Mouse (Mus musculus) right cerebral cortex, postnatal 10 days (tissue): Measurements from ENCODE around the gene Zfhx3.
"Not testable (repeated sequence)": the region's sequence is repeated elsewhere in the genome, so short reads cannot be mapped to it uniquely, and the experiment has no call there.

Source experiments
- DNase-seq, 2 experiments: peaks; one replicate each; pipeline ENCODE4 v3.0.0; 2021; ENCODE audit warnings: low spot score in 2 of 2

The Zfhx3 gene

DNA sequence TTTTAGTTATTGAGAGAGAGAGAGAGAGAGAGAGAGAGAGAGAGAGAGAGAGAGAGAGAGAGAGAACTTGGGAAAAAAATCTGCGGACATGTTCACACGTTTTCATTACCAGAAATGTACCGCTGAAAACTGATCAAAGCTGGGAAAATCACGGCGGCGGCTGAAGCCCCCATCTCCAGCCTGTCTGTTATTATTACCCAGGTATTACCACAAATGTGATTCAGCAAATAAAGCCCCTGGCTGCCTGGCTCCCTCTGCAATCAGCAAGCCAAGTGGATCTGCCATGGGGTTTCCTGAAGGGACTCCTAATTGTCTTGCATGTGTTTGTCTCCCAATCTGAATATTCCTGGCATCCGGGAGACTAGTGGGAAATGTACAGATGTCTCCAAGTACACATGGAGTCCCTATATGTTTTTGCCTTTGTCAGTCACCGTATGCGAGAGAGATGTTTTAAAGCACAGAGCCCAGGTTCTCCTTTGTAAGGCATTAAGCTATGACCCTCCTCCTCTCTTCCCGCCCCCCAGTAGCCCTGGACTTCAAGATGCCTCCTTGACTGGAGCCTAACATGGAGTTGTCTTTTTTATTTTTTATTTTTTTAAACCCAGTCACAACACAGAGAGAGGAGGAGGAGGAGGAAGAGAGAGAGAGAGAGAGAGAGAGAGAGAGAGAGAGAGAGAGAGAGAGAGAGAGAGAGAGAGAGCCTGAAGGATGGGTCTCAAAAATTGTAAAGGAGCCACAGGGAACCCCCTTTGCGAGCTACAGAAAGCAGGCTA is at the start of gene Zfhx3:
Gene Zfhx3 (plus strand): TSS at position 723 of the 773 bp plus-strand sequence.
- DNase-seq = no peak

DNA sequence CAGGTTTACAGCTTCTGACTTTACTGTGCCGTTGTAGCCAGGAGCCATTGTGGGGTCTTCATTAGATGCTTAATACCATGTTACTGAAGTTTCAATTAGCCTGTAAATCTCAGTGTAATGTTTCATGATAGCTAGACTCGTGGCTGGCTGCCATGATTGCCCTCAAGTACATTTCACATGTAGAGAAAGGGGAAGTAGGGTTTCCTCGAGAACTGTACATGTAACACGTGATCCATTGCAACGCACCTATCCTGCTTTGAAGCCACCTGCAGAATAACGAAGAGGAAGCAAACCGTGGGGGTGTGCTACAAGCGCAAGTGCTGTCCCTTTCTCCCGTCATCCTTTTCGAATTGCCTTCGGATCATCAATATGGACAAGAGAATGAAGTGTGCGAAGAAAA is 23.5 kb upstream of the Zfhx3 start:
- DNase-seq = no peak

DNA sequence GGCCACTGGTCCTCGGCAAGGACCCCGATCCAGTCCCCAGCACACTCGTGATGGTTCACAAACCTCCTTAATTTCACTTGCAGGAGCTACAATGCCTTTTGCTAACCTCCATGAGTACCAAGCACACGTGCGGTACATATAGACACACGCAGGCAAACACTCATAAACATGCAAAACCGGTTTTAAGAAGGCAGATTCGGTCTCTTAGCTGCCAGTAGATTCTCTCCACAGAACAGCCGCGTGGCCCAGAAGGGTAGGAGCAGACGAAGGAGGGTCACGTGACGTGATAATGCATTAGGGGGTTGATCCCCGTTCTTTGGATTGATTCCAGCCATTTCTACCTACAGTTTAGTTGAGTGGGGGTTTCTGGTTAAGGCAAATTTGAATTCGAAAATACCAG is 16.3 kb upstream of the Zfhx3 start:
- no peak for DNase-seq

DNA sequence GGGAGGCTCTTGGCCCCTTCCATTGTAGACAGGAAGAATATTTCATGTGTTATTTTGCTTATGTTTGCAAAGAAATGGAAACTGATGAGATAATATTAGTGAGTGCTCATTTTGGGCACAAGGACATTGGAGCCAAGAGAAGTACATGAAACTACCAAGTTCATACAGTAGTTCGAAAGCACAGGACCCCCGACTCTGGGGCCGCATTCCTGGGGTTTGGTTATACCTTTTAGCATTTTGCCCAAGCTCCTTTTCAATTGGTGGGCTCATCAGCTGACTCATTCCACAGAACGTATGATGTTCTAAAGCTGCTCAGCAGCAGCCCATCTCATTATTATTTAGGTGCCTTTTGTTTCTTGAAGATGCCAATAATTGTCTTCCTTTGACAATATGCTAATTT is 5.7 kb upstream of the Zfhx3 start:
- no peak for DNase-seq

DNA sequence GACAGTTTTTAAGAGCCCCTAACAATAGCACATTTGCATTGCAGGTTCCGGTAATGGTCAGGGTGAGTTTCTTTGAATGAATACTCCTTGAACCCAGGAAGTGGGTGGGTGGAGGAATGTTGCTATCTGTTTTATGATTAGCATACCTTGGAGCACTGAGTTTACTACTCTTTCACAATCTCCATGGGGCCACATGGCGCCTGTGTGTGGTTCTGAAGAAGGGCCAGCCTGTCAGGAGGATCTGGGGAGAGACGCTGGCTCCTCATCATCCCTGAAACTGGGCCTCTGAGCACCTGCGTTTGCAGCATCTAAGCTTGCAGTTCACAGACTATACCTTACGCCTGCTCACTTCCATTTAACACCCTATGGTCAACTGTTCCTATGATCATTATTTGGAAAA is 4.2 kb upstream of the Zfhx3 start:
- not testable (repeated sequence) for DNase-seq

DNA sequence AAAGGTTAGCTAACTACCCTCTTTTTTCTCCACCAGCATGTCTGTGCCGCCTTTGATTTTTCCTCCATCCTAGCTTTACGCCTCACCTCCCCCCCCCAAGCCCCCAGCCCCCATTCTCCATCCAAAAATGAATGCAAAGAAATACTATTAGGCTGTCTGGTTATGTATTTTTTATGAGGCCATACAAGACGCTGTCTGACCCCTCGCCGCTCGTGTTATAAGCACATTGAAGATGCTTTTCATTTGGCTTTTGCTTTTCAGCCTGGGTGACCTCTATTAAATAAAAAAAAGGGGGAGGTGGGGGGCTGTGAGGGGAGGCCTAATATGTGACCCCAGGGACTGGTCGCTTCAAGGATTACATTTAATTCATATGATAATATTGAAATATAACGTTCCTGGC is 2.3 kb upstream of the Zfhx3 start:
- no peak for DNase-seq

DNA sequence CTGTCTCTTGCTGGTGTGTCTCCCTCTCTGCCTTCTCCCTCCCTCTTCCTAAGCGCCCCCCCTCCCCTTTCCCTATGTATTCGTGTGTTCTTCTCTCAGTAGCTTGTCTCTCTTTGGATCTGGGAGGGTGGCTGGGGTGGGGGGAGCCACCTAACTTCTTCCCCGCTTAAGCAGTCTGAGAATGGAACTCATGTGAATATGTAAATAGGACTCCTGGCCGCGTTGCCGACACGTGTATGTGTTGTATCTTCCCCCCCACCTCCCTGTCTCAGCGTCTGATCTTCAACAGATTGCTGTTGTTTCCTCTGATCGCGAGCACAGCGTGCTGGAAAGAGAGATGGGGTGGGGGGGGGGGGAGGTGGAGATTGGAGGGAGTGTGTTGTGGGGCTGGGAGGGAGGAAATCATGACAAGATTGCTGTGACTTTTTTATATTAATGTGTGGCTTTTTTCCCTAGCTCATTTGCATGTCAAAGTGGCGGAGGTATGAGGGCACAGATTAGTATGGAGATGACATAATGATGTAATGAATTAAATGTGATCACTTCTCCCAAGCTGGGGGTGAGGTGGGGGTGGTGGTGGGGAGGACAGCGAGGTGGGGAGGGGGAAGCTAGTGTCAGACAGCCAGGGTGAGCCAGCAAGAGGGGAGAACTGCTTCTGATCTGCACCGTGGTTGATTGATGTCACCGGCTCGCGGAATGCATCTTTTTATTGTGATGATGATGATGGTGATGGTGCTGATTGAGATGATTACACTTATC is 487 bp downstream of the Zfhx3 start:
- no peak for DNase-seq

DNA sequence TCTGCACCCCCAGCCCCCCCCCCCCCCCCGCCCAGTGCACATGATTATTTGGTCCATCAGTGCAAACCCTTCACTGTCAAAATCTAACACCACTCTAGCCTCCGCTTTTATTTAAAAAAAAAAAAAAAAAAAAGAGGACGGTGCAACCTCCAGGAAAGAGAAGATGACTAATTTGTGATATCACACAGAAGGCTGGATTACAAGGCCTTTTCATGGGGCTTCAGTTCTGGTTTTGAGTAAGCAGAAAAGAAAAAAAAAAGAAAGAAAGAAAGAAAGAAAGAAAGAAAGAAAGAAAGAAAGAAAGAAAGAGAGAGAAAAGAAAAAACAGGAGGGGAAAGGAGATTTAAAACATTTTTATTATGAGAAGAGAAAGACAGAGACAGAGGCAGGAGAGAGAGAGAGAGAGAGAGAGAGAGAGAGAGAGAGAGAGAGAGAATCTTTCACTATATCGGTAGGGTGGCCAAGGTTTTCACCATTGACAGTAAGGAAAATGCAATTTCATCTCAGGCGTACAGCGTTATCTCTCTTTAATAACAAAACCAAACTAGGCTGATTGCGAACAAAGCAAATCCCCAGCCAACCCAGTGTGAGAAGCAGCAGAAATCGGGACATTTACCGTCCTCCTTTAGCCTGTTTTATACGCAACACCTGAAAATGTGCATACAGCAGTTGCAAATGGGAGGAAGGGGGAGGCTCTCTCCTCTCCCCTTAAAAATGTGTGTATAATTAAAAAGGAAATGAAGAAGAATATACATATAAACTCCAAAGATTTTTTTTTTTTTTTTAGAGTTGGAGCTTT is 1.3 kb downstream of the Zfhx3 start:
- DNase-seq = no peak

DNA sequence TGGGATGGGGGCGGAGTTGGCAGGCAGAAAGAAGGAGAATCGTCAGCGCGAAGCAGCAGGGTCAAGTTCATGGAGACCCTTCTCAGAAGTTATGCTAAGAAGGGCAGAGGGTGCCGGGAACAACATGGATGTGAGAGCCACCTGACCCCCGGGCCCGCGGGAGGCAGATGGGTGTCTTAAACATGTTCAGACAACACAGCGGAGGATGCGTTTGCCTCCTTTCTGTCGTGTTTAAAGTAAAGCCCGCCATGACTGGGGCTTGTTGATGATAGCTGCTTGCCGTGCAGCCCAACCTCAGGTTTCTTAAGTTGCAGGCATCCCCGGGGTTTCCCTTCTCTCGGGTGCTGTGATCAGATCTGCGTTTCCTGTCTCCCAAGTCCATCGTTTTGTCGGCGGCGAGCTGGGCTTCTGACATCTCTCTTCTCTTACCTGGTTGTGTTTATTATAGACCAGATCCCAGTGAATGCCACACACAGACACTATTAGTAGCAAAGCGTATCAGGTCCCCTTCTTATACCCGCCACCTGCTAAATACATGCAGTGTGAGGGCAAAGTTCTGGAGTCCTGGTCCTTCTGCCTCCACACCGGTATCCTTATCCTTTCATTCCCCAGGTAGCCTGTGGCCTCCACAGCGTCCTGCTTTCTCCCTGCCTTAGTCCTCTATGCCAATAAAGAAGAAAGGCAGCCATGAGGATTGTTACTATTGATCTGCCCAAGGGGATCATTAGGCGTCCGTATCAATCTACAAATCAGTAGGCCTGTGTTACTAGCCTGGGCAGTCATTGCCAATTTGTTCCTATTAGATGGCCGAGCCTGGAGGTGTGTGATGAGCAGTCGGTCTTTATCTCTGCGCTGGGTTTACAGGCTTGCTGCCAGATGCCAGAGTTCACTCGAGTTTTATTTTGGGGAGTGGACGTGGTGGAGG is 2.5 kb downstream of the Zfhx3 start:
- peak in 1 of 2 experiments; percentile 21 for DNase-seq

DNA sequence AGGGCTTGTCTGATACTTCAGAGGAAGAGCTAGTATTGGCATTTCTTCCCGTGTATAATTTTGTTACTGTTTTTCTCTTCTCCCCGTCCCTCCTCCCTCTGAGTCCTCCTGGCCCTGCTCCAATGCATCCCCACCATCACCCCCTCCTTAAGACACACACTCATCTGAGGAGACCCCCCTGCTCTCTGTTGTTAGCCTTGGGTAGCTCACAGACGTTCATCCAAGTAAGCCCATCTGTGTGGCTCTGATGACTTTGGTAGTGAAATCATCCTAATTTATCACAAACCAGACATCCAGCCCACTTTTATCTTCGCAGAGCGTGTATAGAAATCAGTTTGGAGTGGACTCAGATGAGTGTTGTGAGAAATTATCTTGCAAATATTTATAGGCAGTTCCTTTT is 4.4 kb downstream of the Zfhx3 start:
- no peak for DNase-seq

DNA sequence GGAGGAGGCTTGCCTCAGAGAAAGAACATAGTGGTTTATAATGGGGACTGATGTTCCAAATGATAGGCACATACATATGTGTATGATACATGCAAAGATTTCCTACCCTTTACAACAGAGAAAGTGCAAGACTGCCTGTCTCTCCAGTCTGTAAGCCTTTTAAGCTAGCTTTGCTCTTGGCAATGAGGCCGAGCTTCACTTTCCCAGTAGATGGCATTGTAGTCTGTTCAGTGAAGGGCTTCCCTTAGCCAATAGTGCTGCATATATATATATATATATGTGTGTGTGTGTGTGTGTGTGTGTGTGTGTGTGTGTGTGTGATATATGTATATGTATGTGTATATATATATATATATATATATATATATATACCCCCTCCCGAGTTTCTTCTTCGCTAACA is 13.4 kb downstream of the Zfhx3 start:
- DNase-seq = peak; percentile 67 to 74

DNA sequence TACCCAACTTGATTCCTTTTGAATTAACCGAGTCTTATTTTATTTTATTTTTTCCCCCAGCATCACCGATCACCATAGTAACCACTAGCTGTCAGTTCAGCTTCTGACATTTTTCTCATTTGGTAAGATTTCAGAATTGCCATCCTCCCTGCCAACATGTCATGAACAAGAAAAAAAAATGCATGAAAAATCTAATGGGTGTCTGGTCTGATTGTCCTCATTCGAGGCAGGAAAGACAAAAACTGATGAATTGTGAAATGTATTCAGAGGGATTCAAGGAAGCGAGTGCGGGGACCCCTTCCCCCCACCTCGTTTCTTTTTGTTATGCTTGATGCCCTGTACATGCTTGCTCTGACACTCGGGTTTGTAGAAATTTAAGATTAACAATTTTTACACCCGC is 15.1 kb downstream of the Zfhx3 start:
- DNase-seq = no peak

DNA sequence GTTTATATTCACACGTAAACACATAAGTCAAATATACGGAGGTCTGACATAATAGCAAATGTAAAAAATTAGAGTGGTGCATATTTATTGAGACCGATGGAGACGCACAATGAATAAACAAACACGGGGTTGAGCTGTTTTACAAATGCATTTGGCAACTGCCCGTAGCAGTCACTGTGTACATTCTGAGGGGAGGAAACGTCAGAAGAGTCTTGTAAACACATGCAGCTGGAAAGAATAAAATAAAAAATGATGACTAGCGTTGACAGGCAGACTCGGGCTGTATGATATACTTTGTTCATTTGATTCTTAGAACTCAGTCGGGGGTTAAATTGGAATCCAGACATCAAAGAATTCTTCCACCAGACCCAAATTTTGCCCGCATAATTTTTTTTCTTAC is 18.0 kb downstream of the Zfhx3 start:
- no peak for DNase-seq

DNA sequence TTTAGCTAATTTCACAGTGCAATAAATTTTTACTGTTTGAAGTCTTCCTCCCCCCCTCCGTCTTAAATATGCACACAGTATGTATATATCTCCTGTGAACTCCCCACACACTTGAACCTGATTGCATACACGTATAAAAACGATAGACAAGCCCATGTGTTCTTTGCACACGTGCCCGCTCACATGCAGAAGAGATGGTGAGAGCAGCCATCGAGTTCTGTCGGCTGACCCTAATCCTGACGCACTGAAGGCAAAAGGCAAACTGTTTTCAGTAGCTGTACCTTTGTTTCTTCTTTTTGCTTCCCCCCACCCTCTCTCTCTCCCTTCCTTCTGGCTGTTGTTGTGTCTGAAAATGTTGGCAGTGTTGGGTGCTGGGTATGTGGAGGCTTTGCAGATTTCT is 18.4 kb downstream of the Zfhx3 start:
- DNase-seq = no peak

DNA sequence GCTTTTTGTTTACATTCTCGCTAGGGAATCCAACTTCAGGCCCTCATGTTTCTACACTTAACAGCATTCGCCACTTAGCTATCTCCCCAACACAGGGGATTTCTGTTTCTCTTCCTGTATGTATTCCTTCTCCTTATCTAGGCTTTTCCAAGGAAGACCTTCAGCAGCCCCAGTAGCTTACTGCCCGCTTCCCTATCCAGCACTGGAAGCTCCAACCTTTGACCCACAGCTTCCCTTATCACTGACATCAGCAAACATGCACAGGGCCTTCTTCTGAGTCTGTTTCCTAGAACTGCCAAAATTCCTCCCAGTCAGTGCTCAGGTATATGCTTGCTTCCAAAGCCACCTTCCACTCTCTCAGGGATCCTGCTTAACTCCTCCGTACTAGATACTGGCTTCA is 29.8 kb downstream of the Zfhx3 start:
- DNase-seq = no peak

DNA sequence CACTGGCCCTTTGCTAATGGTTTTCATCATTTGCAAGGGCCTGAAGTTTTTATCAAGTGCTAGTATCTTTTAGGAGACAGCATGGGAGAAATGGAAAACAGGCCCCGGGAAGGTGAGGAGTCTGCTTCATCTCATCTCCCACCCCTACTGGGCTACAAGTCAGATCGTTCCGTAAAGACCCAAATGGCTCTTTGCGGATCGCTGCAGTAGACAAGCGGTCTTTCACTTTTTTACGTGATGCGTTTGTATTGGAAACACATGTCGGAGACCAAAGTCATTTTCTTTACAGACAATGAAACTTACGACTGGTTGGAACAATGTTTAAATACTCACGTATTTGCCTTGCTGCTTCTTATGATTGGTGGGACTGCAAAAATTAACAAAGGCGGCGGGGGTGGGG is 32.0 kb downstream of the Zfhx3 start:
- no peak for DNase-seq

DNA sequence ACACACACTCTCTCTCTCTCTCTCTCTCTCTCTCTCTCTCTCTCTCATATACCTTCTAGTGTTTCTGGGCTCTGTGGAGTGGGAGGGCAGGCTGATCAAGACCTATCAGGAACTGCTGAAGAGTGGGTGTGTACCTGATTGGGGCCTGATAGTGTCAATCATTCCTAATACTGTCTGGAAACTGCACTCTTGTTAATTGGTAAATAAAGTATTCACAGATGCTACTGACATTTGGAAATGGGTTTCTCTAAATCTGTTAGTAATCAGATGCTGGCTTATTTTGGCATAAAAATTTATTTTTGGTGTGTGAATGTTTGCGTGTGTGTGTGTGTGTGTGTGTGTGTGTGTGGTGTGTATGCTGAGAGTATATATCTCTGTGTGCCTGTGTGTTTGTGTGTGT is 35.8 kb downstream of the Zfhx3 start:
- no peak for DNase-seq

DNA sequence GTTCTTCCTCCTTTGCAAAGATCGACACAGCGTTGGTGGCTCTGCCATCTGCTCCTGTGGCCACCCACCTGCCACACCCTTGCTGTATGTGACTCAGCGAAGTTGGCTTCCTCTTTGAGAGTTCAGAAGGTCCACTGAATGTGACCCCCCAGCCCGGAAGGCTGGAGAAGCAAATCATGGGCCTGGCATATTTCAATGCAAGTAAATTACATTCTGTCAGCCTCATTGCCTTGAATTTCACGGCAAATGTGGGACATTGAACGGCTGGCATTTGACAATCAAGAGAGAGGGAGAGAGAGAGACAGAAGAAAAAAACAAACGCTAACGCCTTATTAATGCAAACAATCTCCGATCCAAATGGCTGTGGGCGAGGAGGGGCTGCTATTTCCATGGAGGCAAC is 38.2 kb downstream of the Zfhx3 start:
- peak in 1 of 2 experiments; percentile 25 for DNase-seq

DNA sequence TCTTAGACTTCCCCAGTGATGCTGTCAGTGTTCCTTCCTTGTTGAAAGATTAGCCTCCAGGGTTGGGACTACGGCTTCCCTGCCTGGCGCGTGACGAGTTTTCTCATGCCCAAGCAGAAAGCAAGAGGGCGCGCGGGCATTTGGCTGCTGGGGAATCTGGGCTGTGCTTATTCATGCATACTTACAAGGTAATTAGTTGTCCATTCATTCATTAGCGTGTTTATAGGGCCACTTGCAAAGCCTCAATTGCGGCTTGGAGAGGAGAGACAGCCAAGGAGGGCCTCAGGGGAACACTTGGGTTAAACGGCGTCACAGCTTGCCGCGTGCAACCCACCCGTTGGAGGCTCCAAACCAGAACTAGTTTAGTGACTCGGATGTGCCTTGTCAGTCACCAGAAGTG is 44.2 kb downstream of the Zfhx3 start:
- peak; percentile 65 to 71 for DNase-seq

DNA sequence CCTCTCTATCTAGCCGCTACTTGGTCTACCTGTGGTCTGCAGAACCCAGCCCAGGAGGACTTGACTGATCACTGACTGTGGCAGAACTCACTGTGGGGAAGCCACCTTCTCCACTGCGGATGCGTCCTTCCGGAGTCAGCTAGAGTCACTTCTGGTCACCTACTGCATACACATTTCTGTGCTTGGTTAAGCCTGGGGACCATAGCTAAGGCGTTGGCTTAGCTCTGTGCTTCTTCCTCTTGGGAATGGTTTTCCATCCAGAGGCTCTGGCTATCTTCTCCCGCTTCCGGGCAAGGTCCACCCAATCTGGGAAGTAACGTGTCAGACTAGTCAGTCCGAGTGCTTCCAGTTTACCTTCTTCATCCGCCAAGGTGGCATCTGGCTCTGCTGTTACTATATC is 56.4 kb downstream of the Zfhx3 start:
- no peak for DNase-seq

DNA sequence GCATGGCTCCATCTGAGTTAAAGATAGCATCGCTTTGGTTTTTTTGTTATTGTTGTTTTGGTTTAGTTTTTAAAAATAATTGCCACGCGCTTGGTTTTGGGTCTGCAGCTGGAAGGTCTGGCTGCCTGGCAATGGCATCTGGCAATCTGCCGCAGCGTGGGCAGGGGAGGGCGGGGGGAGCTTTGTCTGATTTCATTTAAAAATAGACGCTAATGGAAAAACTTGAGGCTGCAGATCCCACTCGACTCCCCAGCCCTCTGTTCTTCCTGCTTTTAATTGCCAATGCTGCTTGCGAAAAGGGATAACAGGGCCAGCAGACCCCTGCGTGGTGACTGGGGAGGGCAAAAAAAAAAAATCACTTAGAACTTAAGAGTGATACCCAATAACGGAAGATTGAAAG is 69.1 kb downstream of the Zfhx3 start:
- peak; percentile 28 to 60 for DNase-seq
